Mouse (Mus musculus): ENCODE measurements around the gene Rpl3. TPM values are rescaled to one million over a fixed set of nuclear protein-coding genes. Genes with fewer than 3 reads are reported as not detected.

Gene Rpl3
- polyA plus RNA-seq, 1 experiment, result 692 TPM

- Histone ChIP-seq H3K27ac (ENCODE audit: insufficient read depth, low read length) (no peak overlapping the region), H3K4me3 (replicated peaks; ENCODE audit: insufficient read depth, low read depth, low read length) (no peak overlapping the region), H3K27me3 (ENCODE audit: control insufficient read depth, insufficient read depth, low read length) (no peaks in the 10 kb centered on the region), H3K4me1 (ENCODE audit: control insufficient read depth, insufficient read depth, low read length) (peaks cover 20% of the 10 kb centered on the region)
- peak; percentile 19; the same call in 1 of the 2 replicates for TF ChIP-seq CTCF (IDR thresholded peaks at IDR 0.05; ENCODE audit: borderline replicate concordance, insufficient read depth, low read depth, low read length)
- TF ChIP-seq POLR2A (IDR thresholded peaks at IDR 0.05; ENCODE audit: borderline replicate concordance, insufficient read depth, low read length), result no peak
- 54% methylated on average over 2 of the region's 2 CpGs for WGBS
- no peak for DNase-seq
Measured at GRCm38 (mm10) chr15:80112499-80112898, 20.8 kb upstream of the Rpl3 start.

- TF ChIP-seq CTCF (IDR thresholded peaks at IDR 0.05; ENCODE audit: borderline replicate concordance, insufficient read depth, low read depth, low read length) (no peak), POLR2A (IDR thresholded peaks at IDR 0.05; ENCODE audit: borderline replicate concordance, insufficient read depth, low read length) (no peak)
- whole genome bisulfite sequencing, result 28% methylated on average over 12 of the region's 12 CpGs
- H3K27me3 ChIP-seq (ENCODE audit: control insufficient read depth, insufficient read depth, low read length), result no peaks in the 10 kb centered on the region
- DNase-seq, result peak in 1 of 2 experiments; percentile 41
- H3K4me1 ChIP-seq (ENCODE audit: control insufficient read depth, insufficient read depth, low read length), result peaks cover 29% of the 10 kb centered on the region
- H3K4me3 ChIP-seq (replicated peaks; ENCODE audit: insufficient read depth, low read depth, low read length), result no peak overlapping the region
- H3K27ac ChIP-seq (ENCODE audit: insufficient read depth, low read length), result no peak overlapping the region
Measured at GRCm38 (mm10) chr15:80111436-80111835, 19.8 kb upstream of the Rpl3 start.

- no peaks in the 10 kb centered on the region for H3K27me3 ChIP-seq (ENCODE audit: control insufficient read depth, insufficient read depth, low read length)
- peaks cover 54% of the 10 kb centered on the region for H3K4me1 ChIP-seq (ENCODE audit: control insufficient read depth, insufficient read depth, low read length)
- no peak overlapping the region for H3K4me3 ChIP-seq (replicated peaks; ENCODE audit: insufficient read depth, low read depth, low read length)
- TF ChIP-seq POLR2A (IDR thresholded peaks at IDR 0.05; ENCODE audit: borderline replicate concordance, insufficient read depth, low read length), result no peak
- no peak for TF ChIP-seq CTCF (IDR thresholded peaks at IDR 0.05; ENCODE audit: borderline replicate concordance, insufficient read depth, low read depth, low read length)
- WGBS, result 93% methylated on average over 3 of the region's 3 CpGs
- DNase-seq, result no peak
- 0 out of 2 replicates have a peak overlapping the region, but pooled peaks have one; percentile 20 for H3K27ac ChIP-seq (ENCODE audit: insufficient read depth, low read length)
Measured at GRCm38 (mm10) chr15:80107575-80107974, 15.9 kb upstream of the Rpl3 start.

- Histone ChIP-seq H3K4me3 (replicated peaks; ENCODE audit: insufficient read depth, low read depth, low read length) (no peak overlapping the region), H3K27me3 (ENCODE audit: control insufficient read depth, insufficient read depth, low read length) (no peaks in the 10 kb centered on the region), H3K27ac (ENCODE audit: insufficient read depth, low read length) (peak overlapping the region; percentile 20; the same call in 1 of the 2 replicates), H3K4me1 (ENCODE audit: control insufficient read depth, insufficient read depth, low read length) (peaks cover 58% of the 10 kb centered on the region)
- WGBS, result 63% methylated on average over 8 of the region's 8 CpGs
- no peak for DNase-seq
- TF ChIP-seq POLR2A (IDR thresholded peaks at IDR 0.05; ENCODE audit: borderline replicate concordance, insufficient read depth, low read length) (no peak), CTCF (IDR thresholded peaks at IDR 0.05; ENCODE audit: borderline replicate concordance, insufficient read depth, low read depth, low read length) (no peak)
Measured at GRCm38 (mm10) chr15:80107143-80107542, 15.5 kb upstream of the Rpl3 start.

GRCm38 (mm10) chr15:80105490-80106410 lies 14.1 kb upstream of the Rpl3 start:
- Histone ChIP-seq H3K4me3 (replicated peaks; ENCODE audit: insufficient read depth, low read depth, low read length) (no peak overlapping the region), H3K27me3 (ENCODE audit: control insufficient read depth, insufficient read depth, low read length) (no peaks in the 10 kb centered on the region), H3K4me1 (ENCODE audit: control insufficient read depth, insufficient read depth, low read length) (peaks cover 61% of the 10 kb centered on the region), H3K27ac (ENCODE audit: insufficient read depth, low read length) (no peak overlapping the region)
- TF ChIP-seq POLR2A (IDR thresholded peaks at IDR 0.05; ENCODE audit: borderline replicate concordance, insufficient read depth, low read length) (no peak), CTCF (IDR thresholded peaks at IDR 0.05; ENCODE audit: borderline replicate concordance, insufficient read depth, low read depth, low read length) (peak; percentile 20; the same call in 1 of the 2 replicates)
- DNase-seq, result no peak
- 64% methylated on average over 12 of the region's 12 CpGs for WGBS

- TF ChIP-seq POLR2A (IDR thresholded peaks at IDR 0.05; ENCODE audit: borderline replicate concordance, insufficient read depth, low read length) (no peak), CTCF (IDR thresholded peaks at IDR 0.05; ENCODE audit: borderline replicate concordance, insufficient read depth, low read depth, low read length) (no peak)
- peaks cover 85% of the 10 kb centered on the region for H3K4me1 ChIP-seq (ENCODE audit: control insufficient read depth, insufficient read depth, low read length)
- no peak overlapping the region for H3K4me3 ChIP-seq (replicated peaks; ENCODE audit: insufficient read depth, low read depth, low read length)
- WGBS, result 42% methylated on average over 6 of the region's 6 CpGs
- H3K27ac ChIP-seq (ENCODE audit: insufficient read depth, low read length), result peak overlapping the region; percentile 90
- peak; percentile 48 to 59 for DNase-seq
- no peaks in the 10 kb centered on the region for H3K27me3 ChIP-seq (ENCODE audit: control insufficient read depth, insufficient read depth, low read length)
Measured at GRCm38 (mm10) chr15:80102495-80102894, 10.8 kb upstream of the Rpl3 start.

- TF ChIP-seq CTCF (IDR thresholded peaks at IDR 0.05; ENCODE audit: borderline replicate concordance, insufficient read depth, low read depth, low read length), result no peak
- TF ChIP-seq POLR2A (IDR thresholded peaks at IDR 0.05; ENCODE audit: borderline replicate concordance, insufficient read depth, low read length), result no peak
- 18% methylated on average over 6 of the region's 6 CpGs for WGBS
- H3K4me3 ChIP-seq (replicated peaks; ENCODE audit: insufficient read depth, low read depth, low read length), result peak overlapping the region; percentile 25
- no peaks in the 10 kb centered on the region for H3K27me3 ChIP-seq (ENCODE audit: control insufficient read depth, insufficient read depth, low read length)
- H3K4me1 ChIP-seq (ENCODE audit: control insufficient read depth, insufficient read depth, low read length), result peaks cover 85% of the 10 kb centered on the region
- peak; percentile 63 to 67 for DNase-seq
- H3K27ac ChIP-seq (ENCODE audit: insufficient read depth, low read length), result peak overlapping the region; percentile 90
Measured at GRCm38 (mm10) chr15:80101503-80101902, 9.8 kb upstream of the Rpl3 start.

GRCm38 (mm10) chr15:80100871-80101270 lies 9.2 kb upstream of the Rpl3 start:
- no peak for TF ChIP-seq CTCF (IDR thresholded peaks at IDR 0.05; ENCODE audit: borderline replicate concordance, insufficient read depth, low read depth, low read length)
- TF ChIP-seq POLR2A (IDR thresholded peaks at IDR 0.05; ENCODE audit: borderline replicate concordance, insufficient read depth, low read length), result peak; percentile 43; the same call in 1 of the 2 replicates
- 7% methylated on average over 10 of the region's 10 CpGs for WGBS
- H3K4me1 ChIP-seq (ENCODE audit: control insufficient read depth, insufficient read depth, low read length), result peaks cover 91% of the 10 kb centered on the region
- DNase-seq, result peak; percentile 79 to 87
- H3K27ac ChIP-seq (ENCODE audit: insufficient read depth, low read length), result peak overlapping the region; percentile 90
- peak overlapping the region; percentile 25 for H3K4me3 ChIP-seq (replicated peaks; ENCODE audit: insufficient read depth, low read depth, low read length)
- no peaks in the 10 kb centered on the region for H3K27me3 ChIP-seq (ENCODE audit: control insufficient read depth, insufficient read depth, low read length)

Measured in cerebellum, adult 2 months (tissue).